Mouse (Mus musculus) E14TG2a.4 (cell line): ENCODE data around the gene Vps11.

ENCODE experiments used
- CTCF ChIP-seq: conservative IDR thresholded peaks from 2 replicates; pipeline ENCODE4 v1.5.1; 2014; ENCODE audit warnings: low read length
- POU5F1 ChIP-seq: IDR thresholded peaks from 2 replicates; pipeline ENCODE4 v1.6.1; 2014; ENCODE audit warnings: low read length, borderline replicate concordance

- no peak for TF ChIP-seq CTCF
- TF ChIP-seq POU5F1, result no peak
Measured at GRCm38 (mm10) chr9:44334396-44335330, 26.8 kb downstream of the Vps11 start, which contains the start of gene H2afx.
